In genomic region chr17:10359466-10359865, GRCm38 (mm10) we compare ENCODE assay signal across 12 mouse cellular contexts. TPM values are rescaled to one million over a fixed set of nuclear protein-coding genes. Genes with fewer than 3 reads are reported as not detected.
DNase-seq lines count a peak whose midpoint lies in the region; ATAC-seq lines count a peak whose summit lies in the region.
"Had no signal": no experiment of that assay in that cellular context is flagged by ENCODE, and none has a peak within 500 bp of the region (broad histone marks: within the 10 kb centered on the region; RNA-seq: fewer than 3 reads in every experiment).

No protein-coding gene starts in this region.

- H3K9ac ChIP-seq in liver, embryonic 12.5 days: no peak overlapping the region
- no peak overlapping the region for H3K9ac ChIP-seq in forebrain, embryonic 15.5 days (replicated peaks)
- H3K9ac ChIP-seq: intestine, embryonic 15.5 days; lung, embryonic 14.5 days; stomach, embryonic 15.5 days had no signal

- H3K4me3 ChIP-seq in liver, embryonic 12.5 days: no peak overlapping the region
- H3K4me3 ChIP-seq in forebrain, embryonic 15.5 days: no peak overlapping the region
- H3K4me3 ChIP-seq: intestine, embryonic 15.5 days; stomach, embryonic 15.5 days had no signal

- peak; percentile 33 for DNase-seq in kidney, postnatal 10 days
- no peak for DNase-seq in kidney, adult 11 months
- DNase-seq in adrenal gland, postnatal 10 days: peak; percentile 47
- no peak for DNase-seq in thymus, adult 18-20 months
- DNase-seq: cerebellum, adult 11-12 months; gastrocnemius, postnatal 10 days; lung, embryonic 14.5 days had no signal

- no peaks in the 10 kb centered on the region for H3K9me3 ChIP-seq in liver, embryonic 12.5 days (replicated peaks)
- H3K9me3 ChIP-seq in forebrain, embryonic 15.5 days: no peaks in the 10 kb centered on the region
- H3K9me3 ChIP-seq: intestine, embryonic 15.5 days; stomach, embryonic 15.5 days had no signal

- H3K36me3 ChIP-seq in liver, embryonic 12.5 days: no peaks in the 10 kb centered on the region
- no peaks in the 10 kb centered on the region for H3K36me3 ChIP-seq in forebrain, embryonic 15.5 days
- H3K36me3 ChIP-seq: intestine, embryonic 15.5 days; stomach, embryonic 15.5 days had no signal

- 18% methylated on average over 14 of the region's 14 CpGs for WGBS in liver, embryonic 12.5 days (ENCODE audit: insufficient replicate concordance)
- 90% methylated on average over 14 of the region's 14 CpGs for WGBS in forebrain, embryonic 15.5 days

- 0 out of 2 replicates have a peak, but pooled peaks cover 5% of the 10 kb centered on the region for H3K27me3 ChIP-seq in liver, embryonic 12.5 days (replicated peaks)
- H3K27me3 ChIP-seq in forebrain, embryonic 15.5 days: no peaks in the 10 kb centered on the region
- H3K27me3 ChIP-seq: intestine, embryonic 15.5 days; stomach, embryonic 15.5 days had no signal

- 0 out of 2 replicates have a peak, but pooled peaks cover 7% of the 10 kb centered on the region for H3K4me1 ChIP-seq in liver, embryonic 12.5 days
- peaks cover 7% of the 10 kb centered on the region for H3K4me1 ChIP-seq in forebrain, embryonic 15.5 days
- H3K4me1 ChIP-seq: intestine, embryonic 15.5 days; stomach, embryonic 15.5 days had no signal

- no peak overlapping the region for H3K4me2 ChIP-seq in liver, embryonic 12.5 days
- no peak overlapping the region for H3K4me2 ChIP-seq in forebrain, embryonic 15.5 days (replicated peaks)
- H3K4me2 ChIP-seq: intestine, embryonic 15.5 days; lung, embryonic 14.5 days; stomach, embryonic 15.5 days had no signal

- ATAC-seq in granulocyte monocyte progenitor cell, adult 5-6 weeks (replicated peaks; ENCODE audit: poor library complexity, severe bottlenecking): peak; percentile 44; the same call in 1 of the 2 replicates
- ATAC-seq in liver, embryonic 12.5 days: peak; percentile 65
- ATAC-seq in forebrain, embryonic 15.5 days (replicated peaks): no peak
- ATAC-seq: intestine, embryonic 15.5 days had no signal

- peak overlapping the region; percentile 27; the same call in 1 of the 2 replicates for H3K27ac ChIP-seq in liver, embryonic 12.5 days
- H3K27ac ChIP-seq in forebrain, embryonic 15.5 days (replicated peaks): no peak overlapping the region
- H3K27ac ChIP-seq: intestine, embryonic 15.5 days; stomach, embryonic 15.5 days had no signal

RNA-seq across cellular contexts. Expression of gene Qk, which starts 39.8 kb away (rescaled TPM):
- total RNA-seq in adrenal gland, postnatal 10 days (2021): 100 to 1,000 TPM; 239 to 282 TPM
- total RNA-seq in granulocyte monocyte progenitor cell, adult 5-6 weeks (2014; fragmentation: Nextera tagmentation): 80.7 and 106 TPM in 2 replicates
- total RNA-seq in granulocyte monocyte progenitor cell, adult 5-6 weeks (2017): 66.6 and 76.5 TPM in 2 replicates
- 8.2 and 8.5 TPM in 2 replicates for polyA plus RNA-seq in liver, embryonic 12.5 days (2016; fragmentation: Nextera tagmentation; extraction: Ambion mirVana)
- polyA plus RNA-seq in forebrain, embryonic 15.5 days (2015; fragmentation: Nextera tagmentation; extraction: Ambion mirVana): 45.4 and 45.5 TPM in 2 replicates

Comparison
In these comparisons a context has a peak if more than half of its experiments do, and no peak if none do; other contexts are left out.
1. DNase-seq: peak in kidney, postnatal 10 days (single experiment) and adrenal gland, postnatal 10 days (single experiment); none in kidney, adult 11 months (single experiment) and thymus, adult 18-20 months (0 of 2).